Mouse (Mus musculus) forebrain, embryonic 13.5 days (tissue): ENCODE measurements around the gene Hexb. TPM values are rescaled to one million over a fixed set of nuclear protein-coding genes. Genes with fewer than 3 reads are reported as not detected.

Experiments
- ATAC-seq: fragments of 200-750 bp; cut with Nextera tagmentation; 2 replicates; pipeline ENCODE4 v1.8.0; 2017
- H3K27ac ChIP-seq: fragments of 300-500 bp; sonication (generic); 2 replicates; pipeline ENCODE4 v1.5.1; 2015; ENCODE audit warnings: inconsistent platforms, mild to moderate bottlenecking, moderate library complexity
- H3K27me3 ChIP-seq: fragments of 300-500 bp; sonication (generic); 2 replicates; pipeline ENCODE4 v1.6.1; 2015; ENCODE audit warnings: mild to moderate bottlenecking, inconsistent platforms
- H3K36me3 ChIP-seq: fragments of 300-500 bp; sonication (generic); 2 replicates; pipeline ENCODE4 v1.6.1; 2015; ENCODE audit warnings: mild to moderate bottlenecking, inconsistent platforms; ENCODE audit not compliant: poor library complexity, severe bottlenecking
- H3K4me1 ChIP-seq: fragments of 300-500 bp; sonication (generic); 2 replicates; pipeline ENCODE4 v1.6.1; 2015; ENCODE audit warnings: inconsistent platforms
- H3K4me2 ChIP-seq: fragments of 300-500 bp; sonication (generic); 2 replicates; pipeline ENCODE4 v1.6.1; 2015; ENCODE audit warnings: inconsistent platforms, mild to moderate bottlenecking, moderate library complexity
- H3K4me3 ChIP-seq: fragments of 300-500 bp; sonication (generic); 2 replicates; pipeline ENCODE4 v1.5.1; 2015; ENCODE audit warnings: mild to moderate bottlenecking, inconsistent platforms
- H3K9ac ChIP-seq: fragments of 300-500 bp; sonication (generic); 2 replicates; pipeline ENCODE4 v1.6.1; 2015; ENCODE audit warnings: mild to moderate bottlenecking, inconsistent platforms
- H3K9me3 ChIP-seq: fragments of 300-500 bp; sonication (generic); replicated peaks from 2 replicates; pipeline ENCODE4 v1.6.1; 2016; ENCODE audit warnings: inconsistent platforms
- WGBS: fragments of 180-500 bp; shearing (Covaris S2); methylation state at CpG from one replicate; pipeline ENCODE4 v1.1.7; 2015; 5-methylcytosine and 5-hydroxymethylcytosine counted together
- polyA plus RNA-seq: library from polyadenylated mRNA; unstranded; fragments of >200 nt; fragmentation: Nextera tagmentation; extraction: Ambion mirVana; gene quantifications from 2 replicates; pipeline ENCODE4 v1.2.1, GENCODE M21; 2015

Gene Hexb
- polyA plus RNA-seq, 1 experiment from 2014 or later = 21.6 TPM

DNA sequence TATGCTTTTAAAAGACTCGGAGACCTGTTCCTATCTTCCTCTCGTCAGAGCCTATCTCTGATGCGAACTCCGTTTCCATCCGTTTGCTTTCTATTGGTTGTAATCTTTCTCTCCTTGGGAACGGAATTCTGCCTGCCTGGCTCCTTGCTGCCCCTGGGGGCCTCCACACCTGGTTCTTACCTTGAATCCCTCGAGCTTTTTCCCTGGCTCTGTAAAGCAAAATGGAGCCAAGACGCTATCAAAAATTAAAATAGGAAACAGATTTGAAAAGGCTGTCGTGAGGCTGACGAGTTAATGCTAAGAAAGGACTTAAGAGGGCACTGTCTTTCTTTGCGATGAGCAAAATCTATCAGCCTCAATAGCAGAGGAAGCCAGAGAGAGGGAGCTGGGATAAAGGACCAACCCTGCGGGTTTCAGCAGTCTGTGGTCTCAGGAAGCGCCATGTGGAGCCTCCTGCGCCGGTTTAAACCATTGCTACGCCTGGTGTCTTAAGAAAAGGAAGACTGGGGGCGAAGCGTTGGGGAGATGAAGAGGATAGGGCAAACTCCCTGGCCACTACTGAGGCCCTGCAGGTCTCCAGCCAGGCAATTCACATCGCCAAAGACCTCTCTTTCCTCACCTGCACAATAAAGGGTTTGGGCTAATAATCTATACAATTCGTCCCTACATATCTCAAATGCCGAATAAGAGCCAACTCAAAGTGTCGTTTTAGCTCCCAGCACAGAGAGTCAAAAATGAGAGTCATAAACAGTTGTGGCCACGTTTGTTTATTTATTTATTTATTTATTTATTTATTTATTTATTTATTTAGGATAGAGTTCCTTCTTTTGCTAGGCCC, 41.4 kb upstream of the Hexb start:
- ATAC-seq = peak; percentile 25; the same call in 1 of the 2 replicates
- peaks cover 72% of the 10 kb centered on the region for H3K4me1 ChIP-seq
- H3K4me3 ChIP-seq = peak overlapping the region; percentile 99
- 4% methylated on average over 23 of the region's 23 CpGs for WGBS
- no peaks in the 10 kb centered on the region for H3K36me3 ChIP-seq
- no peaks in the 10 kb centered on the region for H3K27me3 ChIP-seq
- H3K9me3 ChIP-seq = no peaks in the 10 kb centered on the region
- peak overlapping the region; percentile 54 for H3K9ac ChIP-seq
- H3K27ac ChIP-seq = peak overlapping the region; percentile 99
- peak overlapping the region; percentile 85 for H3K4me2 ChIP-seq

DNA sequence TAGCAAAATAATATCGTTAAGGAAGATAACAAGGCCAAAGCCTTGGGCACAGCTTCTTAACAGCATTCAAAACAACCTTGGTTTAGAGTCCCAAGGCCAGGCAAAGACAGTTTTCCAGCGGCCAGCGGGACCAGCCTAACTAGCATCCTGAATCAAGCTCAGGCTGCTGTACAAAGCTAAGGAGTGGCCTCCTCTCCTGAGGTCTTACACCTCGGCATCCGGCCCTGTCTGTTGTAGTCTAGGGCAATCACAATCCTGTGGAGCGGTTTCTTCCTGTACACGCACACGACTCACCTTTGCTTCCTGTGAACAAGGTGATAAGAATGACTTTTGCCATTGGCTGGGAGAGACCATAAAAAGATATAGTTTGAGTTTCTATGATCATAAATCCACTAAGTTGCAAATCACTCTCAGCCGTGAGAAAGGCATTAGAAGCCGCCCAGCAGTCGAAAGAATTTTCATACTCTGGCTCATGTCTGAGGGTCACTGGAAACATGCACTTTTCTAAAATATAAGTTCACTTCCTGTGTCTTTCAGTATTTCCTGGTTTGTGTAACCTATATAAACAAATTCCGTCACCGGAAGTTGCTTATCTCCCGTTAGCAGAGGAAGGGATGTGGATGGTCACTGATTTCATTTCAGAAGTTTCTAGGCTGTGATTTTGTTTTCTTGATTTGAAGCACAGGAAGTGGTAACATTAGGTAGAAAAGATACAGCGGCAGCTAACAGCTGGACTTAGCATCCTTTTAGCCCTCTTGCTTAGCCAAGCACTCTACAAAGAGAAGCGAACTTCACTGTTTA, 40.2 kb upstream of the Hexb start:
- no peak for ATAC-seq
- Histone ChIP-seq H3K4me2 (0 out of 2 replicates have a peak overlapping the region, but pooled peaks have one; percentile 85), H3K4me1 (peaks cover 60% of the 10 kb centered on the region), H3K9me3 (no peaks in the 10 kb centered on the region), H3K27ac (peak overlapping the region; percentile 99), H3K36me3 (no peaks in the 10 kb centered on the region), H3K27me3 (no peaks in the 10 kb centered on the region), H3K9ac (0 out of 2 replicates have a peak overlapping the region, but pooled peaks have one; percentile 5), H3K4me3 (no peak overlapping the region)
- 47% methylated on average over 16 of the region's 16 CpGs for WGBS

DNA sequence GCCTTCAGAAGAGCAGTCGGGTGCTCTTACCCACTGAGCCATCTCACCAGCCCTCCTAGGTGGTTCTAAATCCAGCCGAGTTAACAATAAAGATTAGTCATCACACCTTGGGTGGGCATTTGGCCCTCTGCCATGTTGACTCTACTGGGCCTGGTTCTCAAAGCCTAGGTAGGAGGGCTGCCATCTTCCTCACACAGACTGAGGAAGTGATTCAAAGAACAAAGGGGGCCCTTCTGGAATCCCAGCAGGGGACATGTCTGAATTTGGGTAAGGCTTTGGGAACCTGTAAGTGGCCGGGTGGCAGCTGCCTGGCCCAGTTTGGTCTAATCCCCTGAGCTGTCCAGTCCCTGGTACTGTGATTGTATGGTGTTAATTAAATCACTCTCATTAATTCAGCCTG, 39.5 kb upstream of the Hexb start:
- WGBS = 11% methylated on average over 3 of the region's 3 CpGs
- Histone ChIP-seq H3K4me2 (no peak overlapping the region), H3K4me1 (peaks cover 55% of the 10 kb centered on the region), H3K4me3 (no peak overlapping the region), H3K27me3 (no peaks in the 10 kb centered on the region), H3K9me3 (no peaks in the 10 kb centered on the region), H3K9ac (no peak overlapping the region), H3K36me3 (no peaks in the 10 kb centered on the region), H3K27ac (peak overlapping the region; percentile 99)
- ATAC-seq = peak; percentile 39; the same call in 1 of the 2 replicates

DNA sequence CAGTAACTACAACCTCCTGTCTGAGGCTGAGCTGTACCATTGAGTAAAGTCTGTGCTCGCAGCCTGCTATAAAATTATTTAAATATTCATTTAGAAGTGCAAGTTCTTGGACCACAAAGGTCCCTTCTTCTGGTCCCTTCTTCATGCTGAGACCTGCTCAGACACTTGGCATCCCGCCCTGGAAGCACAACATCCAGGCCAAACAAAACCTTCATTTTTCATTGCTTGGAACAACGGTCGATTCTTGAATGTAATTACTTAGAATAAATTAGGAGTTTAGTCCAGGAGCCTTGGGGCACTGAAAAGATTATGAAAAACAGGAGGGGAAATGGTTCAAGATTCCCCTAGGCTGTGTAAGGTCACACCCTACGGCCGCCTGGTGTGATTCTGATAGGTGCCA, 37.8 kb upstream of the Hexb start:
- no peaks in the 10 kb centered on the region for H3K36me3 ChIP-seq
- no peak for ATAC-seq
- H3K27me3 ChIP-seq = no peaks in the 10 kb centered on the region
- no peak overlapping the region for H3K27ac ChIP-seq
- H3K4me2 ChIP-seq = no peak overlapping the region
- WGBS = 28% methylated on average over 6 of the region's 6 CpGs
- no peak overlapping the region for H3K9ac ChIP-seq
- H3K4me3 ChIP-seq = no peak overlapping the region
- H3K4me1 ChIP-seq = peaks cover 51% of the 10 kb centered on the region
- no peaks in the 10 kb centered on the region for H3K9me3 ChIP-seq

DNA sequence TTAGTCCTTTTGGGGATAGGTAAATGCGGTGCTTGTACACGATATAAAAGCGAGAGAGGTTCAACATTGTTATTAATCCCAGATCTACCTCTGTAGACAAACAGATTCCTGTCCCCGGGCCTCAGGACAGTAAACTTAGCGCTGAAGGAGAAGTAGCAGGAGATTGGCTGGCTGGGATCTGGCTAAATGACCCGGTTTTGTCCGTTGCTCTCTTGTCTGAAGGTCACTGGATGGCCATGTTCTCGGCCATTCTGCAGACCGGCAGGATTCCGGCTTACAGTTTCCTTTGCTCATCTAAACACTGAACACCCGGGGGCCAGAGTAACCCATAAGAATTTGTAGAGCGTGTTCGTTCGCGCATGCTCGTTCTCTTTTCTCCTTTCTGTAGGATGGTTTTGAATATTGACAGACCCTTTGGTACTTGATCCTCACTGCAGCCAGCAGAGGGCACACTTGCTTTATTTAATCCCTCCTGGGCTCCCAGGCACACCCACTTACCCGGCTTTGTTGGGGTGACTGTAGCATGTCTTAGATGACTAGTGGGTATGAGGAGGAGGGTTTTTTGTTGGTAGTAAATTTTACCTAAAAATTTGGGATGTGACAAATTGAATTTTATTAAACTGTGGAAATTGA, 36.7 kb upstream of the Hexb start:
- ATAC-seq = peak; percentile 75
- Histone ChIP-seq H3K4me1 (peaks cover 45% of the 10 kb centered on the region), H3K27me3 (no peaks in the 10 kb centered on the region), H3K36me3 (no peaks in the 10 kb centered on the region), H3K9ac (peak overlapping the region; percentile 56), H3K4me2 (peak overlapping the region; percentile 62), H3K4me3 (peak overlapping the region; percentile 30), H3K9me3 (no peaks in the 10 kb centered on the region), H3K27ac (no peak overlapping the region)
- WGBS = 21% methylated on average over 17 of the region's 17 CpGs

DNA sequence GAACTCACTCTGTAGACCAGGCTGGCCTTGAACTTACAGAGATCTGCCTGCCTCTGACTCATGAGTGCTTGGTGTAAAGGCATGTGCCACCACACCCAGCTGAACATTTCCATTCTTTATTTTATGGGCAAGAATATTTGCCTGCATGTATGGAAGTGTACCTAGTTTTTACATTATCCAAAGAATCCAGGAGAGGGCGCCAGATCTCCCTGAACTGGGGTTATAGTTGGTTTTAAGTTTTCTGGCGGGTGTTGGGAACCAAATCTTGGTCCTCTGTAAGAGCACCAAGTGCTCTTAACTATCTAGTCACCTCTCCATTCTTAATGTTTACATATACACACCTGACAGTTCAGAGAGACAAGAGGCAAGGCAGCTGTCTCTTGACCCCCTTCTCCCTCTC, 34.9 kb upstream of the Hexb start:
- Histone ChIP-seq H3K27me3 (no peaks in the 10 kb centered on the region), H3K4me2 (no peak overlapping the region), H3K9ac (no peak overlapping the region), H3K9me3 (no peaks in the 10 kb centered on the region), H3K4me3 (no peak overlapping the region), H3K36me3 (no peaks in the 10 kb centered on the region), H3K27ac (no peak overlapping the region), H3K4me1 (peaks cover 27% of the 10 kb centered on the region)
- ATAC-seq = no peak
- 73% methylated on average over 2 of the region's 2 CpGs for WGBS

DNA sequence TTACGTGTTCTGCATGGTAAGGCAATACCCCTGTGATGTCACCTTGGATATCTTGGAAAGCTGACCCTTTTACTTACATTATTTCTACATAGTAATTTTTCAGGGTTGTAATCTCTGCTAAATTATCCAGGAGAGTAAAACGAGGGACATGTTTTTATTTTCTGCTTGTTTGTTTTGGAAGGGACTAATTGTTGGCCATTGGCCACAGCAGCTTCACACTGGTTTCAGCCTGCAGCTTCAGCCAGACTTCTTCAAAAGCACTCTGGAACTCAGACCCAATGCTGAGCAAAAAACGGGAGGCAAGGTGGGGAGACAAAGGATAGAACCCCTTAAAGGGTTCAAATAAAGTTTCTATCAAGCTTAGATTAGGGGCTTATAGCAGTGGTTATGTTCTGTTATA, 31.9 kb upstream of the Hexb start:
- 74% methylated on average over 3 of the region's 3 CpGs for WGBS
- Histone ChIP-seq H3K9ac (no peak overlapping the region), H3K4me2 (no peak overlapping the region), H3K36me3 (no peaks in the 10 kb centered on the region), H3K27me3 (no peaks in the 10 kb centered on the region), H3K4me3 (no peak overlapping the region), H3K27ac (no peak overlapping the region), H3K4me1 (0 out of 2 replicates have a peak, but pooled peaks cover 3% of the 10 kb centered on the region), H3K9me3 (no peaks in the 10 kb centered on the region; the same call in 1 of the 2 replicates)
- no peak for ATAC-seq

DNA sequence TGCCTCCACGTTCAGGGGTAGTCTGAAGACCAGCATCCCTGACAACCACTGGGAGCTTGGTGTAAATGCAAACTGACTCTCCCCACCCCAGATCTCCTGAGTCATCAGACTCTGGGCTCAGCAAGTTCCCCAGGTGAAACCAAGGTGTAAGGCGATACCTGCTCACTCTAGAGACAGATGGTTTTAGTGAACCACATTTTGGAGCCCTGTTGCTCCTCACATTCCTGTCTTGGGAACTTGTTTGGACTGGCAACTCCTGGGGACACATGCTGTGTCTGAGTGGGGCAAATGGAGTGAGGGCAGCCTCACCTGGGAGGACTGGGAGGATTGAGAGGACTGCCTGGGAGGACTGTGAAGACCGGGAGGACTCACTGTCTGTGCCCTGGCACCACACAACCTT, 29.6 kb upstream of the Hexb start:
- Histone ChIP-seq H3K9me3 (no peaks in the 10 kb centered on the region; the same call in 1 of the 2 replicates), H3K27ac (no peak overlapping the region), H3K4me3 (no peak overlapping the region), H3K36me3 (no peaks in the 10 kb centered on the region), H3K27me3 (no peaks in the 10 kb centered on the region), H3K4me1 (no peaks in the 10 kb centered on the region), H3K9ac (no peak overlapping the region), H3K4me2 (no peak overlapping the region)
- no peak for ATAC-seq
- 97% methylated on average over 3 of the region's 3 CpGs for WGBS

DNA sequence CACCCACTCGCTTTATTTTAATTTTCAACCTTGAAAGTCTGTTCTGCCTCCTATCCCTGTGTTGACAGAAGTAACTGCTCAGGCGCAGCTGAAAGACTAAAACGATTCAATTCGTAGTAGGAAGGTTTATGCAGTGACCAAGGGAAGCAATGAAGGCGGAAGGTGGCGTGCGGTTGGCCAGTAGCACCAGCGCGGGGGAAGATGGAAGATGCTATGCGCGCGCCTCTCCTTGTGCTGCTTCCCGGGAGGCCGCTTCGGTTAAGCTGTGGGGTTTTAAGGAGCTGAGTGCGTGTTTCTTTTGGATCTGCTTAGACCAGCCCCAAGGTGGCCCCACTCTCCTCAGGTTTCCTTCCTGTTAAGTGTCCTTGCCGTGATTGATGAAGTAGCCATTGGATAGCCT, 27.0 kb upstream of the Hexb start:
- no peak for ATAC-seq
- Histone ChIP-seq H3K4me2 (no peak overlapping the region), H3K4me3 (no peak overlapping the region), H3K36me3 (no peaks in the 10 kb centered on the region), H3K9ac (no peak overlapping the region), H3K27ac (no peak overlapping the region), H3K27me3 (no peaks in the 10 kb centered on the region), H3K4me1 (no peaks in the 10 kb centered on the region), H3K9me3 (no peaks in the 10 kb centered on the region; the same call in 1 of the 2 replicates)
- WGBS = 86% methylated on average over 17 of the region's 17 CpGs

DNA sequence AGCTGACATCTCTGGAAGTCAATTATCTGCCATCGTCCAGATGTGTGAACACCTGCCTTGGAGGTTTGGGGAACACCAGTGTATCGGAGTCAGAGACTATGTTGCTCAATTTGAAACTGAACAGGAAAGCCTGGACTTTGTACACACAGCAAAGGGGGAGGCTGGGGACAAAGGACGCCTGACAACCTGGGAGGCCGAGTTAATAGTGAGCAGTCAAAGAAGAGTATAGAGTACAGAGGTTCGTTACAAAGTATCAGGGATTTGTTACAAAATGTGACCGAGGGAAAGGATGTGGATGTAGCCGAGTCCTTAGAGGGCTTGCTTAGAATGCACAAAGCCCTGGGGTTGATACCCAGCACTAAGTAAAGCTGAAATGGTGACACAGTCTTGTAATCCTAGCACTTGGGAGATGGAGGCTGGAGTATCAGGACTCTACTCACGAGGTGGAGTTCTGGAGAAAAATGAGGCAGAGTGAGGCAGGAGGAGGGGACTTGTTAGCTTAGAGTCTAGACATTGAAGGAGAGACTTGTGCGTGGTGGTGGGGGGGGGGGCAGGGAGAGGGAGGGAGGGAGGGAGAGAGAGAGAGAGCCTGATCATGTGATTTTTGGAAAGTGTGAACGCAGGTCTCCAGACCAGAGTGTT, 26.3 kb upstream of the Hexb start:
- Histone ChIP-seq H3K4me3 (no peak overlapping the region), H3K27ac (no peak overlapping the region), H3K9me3 (no peaks in the 10 kb centered on the region; the same call in 1 of the 2 replicates), H3K4me1 (no peaks in the 10 kb centered on the region), H3K27me3 (no peaks in the 10 kb centered on the region), H3K9ac (no peak overlapping the region), H3K36me3 (no peaks in the 10 kb centered on the region), H3K4me2 (no peak overlapping the region)
- ATAC-seq = no peak
- 61% methylated on average over 10 of the region's 10 CpGs for WGBS

DNA sequence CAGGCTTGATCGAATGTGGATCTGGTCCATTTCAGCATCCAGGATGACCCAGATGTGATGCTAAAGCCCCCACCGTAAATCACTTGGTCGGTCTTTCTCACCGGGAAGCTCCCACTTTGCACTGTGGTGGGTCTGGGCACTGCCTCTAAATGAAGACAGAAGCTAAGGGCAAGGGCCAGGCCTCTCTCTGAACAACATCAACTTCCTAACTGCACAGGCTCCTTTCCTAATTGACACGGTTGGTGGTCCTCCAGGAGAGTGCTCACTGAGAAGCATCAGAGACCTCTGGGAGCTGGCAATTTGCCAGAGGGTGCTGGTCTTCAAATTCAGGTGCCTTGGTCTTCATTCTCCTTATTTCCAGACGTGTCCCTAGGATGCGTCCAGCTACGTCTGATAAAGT, 25.7 kb upstream of the Hexb start:
- Histone ChIP-seq H3K4me3 (no peak overlapping the region), H3K9ac (no peak overlapping the region), H3K27me3 (no peaks in the 10 kb centered on the region), H3K4me2 (no peak overlapping the region), H3K27ac (no peak overlapping the region), H3K36me3 (no peaks in the 10 kb centered on the region), H3K4me1 (no peaks in the 10 kb centered on the region), H3K9me3 (no peaks in the 10 kb centered on the region; the same call in 1 of the 2 replicates)
- ATAC-seq = no peak
- WGBS = 90% methylated on average over 8 of the region's 8 CpGs
